Mouse (Mus musculus) hindbrain, embryonic 14.5 days (tissue): ENCODE results near the gene Nav2. TPM values are rescaled to one million over a fixed set of nuclear protein-coding genes. Genes with fewer than 3 reads are reported as not detected.

ENCODE experiments used
- ATAC-seq: fragments of 200-750 bp; cut with Nextera tagmentation; 2 replicates; pipeline ENCODE4 v1.8.0; 2017; ENCODE audit warnings: moderate number of reproducible peaks, mild to moderate bottlenecking, moderate TSS enrichment, moderate library complexity; ENCODE audit not compliant: low FRiP score
- DNase-seq: peaks from one replicate; pipeline ENCODE4 v3.0.0-alpha.2; 2015; ENCODE audit warnings: low spot score
- H3K27ac ChIP-seq: fragments of 300-500 bp; sonication (generic); 2 replicates; pipeline ENCODE4 v1.5.1; 2014; ENCODE audit warnings: mild to moderate bottlenecking, moderate library complexity
- H3K27me3 ChIP-seq: fragments of 300-500 bp; sonication (generic); 2 replicates; pipeline ENCODE4 v1.6.1; 2014; ENCODE audit warnings: mild to moderate bottlenecking, low read length, mixed read lengths; ENCODE audit not compliant: control insufficient read depth, insufficient read depth
- H3K36me3 ChIP-seq: fragments of 300-500 bp; sonication (generic); replicated peaks from 2 replicates; pipeline ENCODE4 v1.6.1; 2014; ENCODE audit not compliant: control insufficient read depth, insufficient read depth
- H3K4me1 ChIP-seq: fragments of 300-500 bp; sonication (generic); replicated peaks from 2 replicates; pipeline ENCODE4 v1.6.1; 2014; ENCODE audit warnings: antibody characterized with exemption, low read length, mixed read lengths; ENCODE audit not compliant: control insufficient read depth, insufficient read depth
- H3K4me2 ChIP-seq: fragments of 300-500 bp; sonication (generic); replicated peaks from 2 replicates; pipeline ENCODE4 v1.6.1; 2014; ENCODE audit warnings: mild to moderate bottlenecking, moderate library complexity
- H3K4me3 ChIP-seq: fragments of 300-500 bp; sonication (generic); replicated peaks from 2 replicates; pipeline ENCODE4 v1.5.1; 2014; ENCODE audit warnings: mild to moderate bottlenecking, low read length
- H3K9ac ChIP-seq: fragments of 300-500 bp; sonication (generic); 2 replicates; pipeline ENCODE4 v1.6.1; 2014
- H3K9me3 ChIP-seq: fragments of 300-500 bp; sonication (generic); 2 replicates; pipeline ENCODE4 v1.6.1; 2016; ENCODE audit warnings: low read length; ENCODE audit not compliant: control insufficient read depth
- WGBS: fragments of 180-500 bp; shearing (Covaris S2); extraction: QIAGEN DNeasy Blood & Tissue Kit; methylation state at CpG from one replicate; pipeline ENCODE4 v1.1.7; 2014; 5-methylcytosine and 5-hydroxymethylcytosine counted together
- polyA plus RNA-seq: library from polyadenylated mRNA; unstranded; fragments of >200 nt; fragmentation: Nextera tagmentation; extraction: Ambion mirVana; gene quantifications from 2 replicates; pipeline ENCODE4 v1.2.1, GENCODE M21; 2014

The Nav2 gene
- polyA plus RNA-seq, 1 experiment from 2014 or later = 28.2 TPM

DNA sequence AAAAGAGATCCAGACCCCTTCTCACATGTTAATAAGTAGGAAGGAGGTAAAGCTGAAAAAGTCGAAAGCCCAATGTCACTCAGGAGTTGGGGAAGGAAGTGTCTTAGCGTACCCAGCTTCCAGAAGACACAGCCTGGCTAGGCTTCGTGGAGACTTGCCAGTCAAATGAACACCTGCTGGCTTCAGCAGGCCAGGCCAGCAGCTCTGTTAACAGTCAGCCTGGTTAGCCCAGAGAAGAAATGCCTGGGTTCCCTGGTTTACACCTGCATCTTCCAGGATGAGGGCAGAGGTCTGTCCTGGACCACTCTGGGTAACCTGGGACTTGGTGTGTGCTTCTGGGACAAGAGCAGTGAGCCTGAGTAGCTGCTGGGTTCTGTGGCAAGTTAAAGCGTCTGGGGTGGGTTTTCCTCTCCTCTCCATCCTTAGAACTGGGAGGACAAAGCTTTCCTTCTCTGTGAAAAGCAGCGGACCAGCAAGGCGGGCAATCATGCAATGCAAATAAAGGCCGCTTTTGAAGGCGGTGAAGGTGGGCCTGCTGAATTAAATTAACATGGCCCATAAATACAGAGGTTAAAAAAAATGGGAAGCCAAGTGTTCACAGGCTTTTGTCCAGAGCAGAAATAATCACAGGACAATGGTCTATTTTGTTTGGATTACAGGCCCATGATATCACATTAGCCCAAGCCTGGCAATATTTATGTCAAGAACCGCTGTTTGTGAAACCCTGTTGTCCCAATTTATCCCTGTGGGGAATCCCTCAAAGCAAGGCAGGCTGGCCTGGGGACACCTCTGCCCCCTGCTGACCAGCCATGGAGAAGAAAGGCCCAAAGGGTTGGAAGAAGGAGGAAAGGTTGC is 157.3 kb downstream of the Nav2 start:
- H3K9me3 ChIP-seq = no peaks in the 10 kb centered on the region
- peaks cover 48% of the 10 kb centered on the region for H3K4me1 ChIP-seq
- WGBS = 25% methylated on average over 9 of the region's 9 CpGs
- H3K27ac ChIP-seq = peak overlapping the region; percentile 66
- no peaks in the 10 kb centered on the region for H3K36me3 ChIP-seq
- H3K4me3 ChIP-seq = no peak overlapping the region
- H3K9ac ChIP-seq = 0 out of 2 replicates have a peak overlapping the region, but pooled peaks have one; percentile 7
- ATAC-seq (no peak), DNase-seq (no peak)
- no peaks in the 10 kb centered on the region; the same call in 1 of the 2 replicates for H3K27me3 ChIP-seq
- no peak overlapping the region for H3K4me2 ChIP-seq

GRCm38 (mm10) chr7:49066828-49067227 is 158.3 kb downstream of the Nav2 start:
- H3K36me3 ChIP-seq = no peaks in the 10 kb centered on the region
- DNase-seq (no peak), ATAC-seq (no peak)
- no peak overlapping the region for H3K9ac ChIP-seq
- no peaks in the 10 kb centered on the region; the same call in 1 of the 2 replicates for H3K27me3 ChIP-seq
- H3K4me2 ChIP-seq = no peak overlapping the region
- no peaks in the 10 kb centered on the region for H3K9me3 ChIP-seq
- peak overlapping the region; percentile 66; the same call in 1 of the 2 replicates for H3K27ac ChIP-seq
- H3K4me3 ChIP-seq = no peak overlapping the region
- WGBS = 94% methylated on average over 1 of the region's 1 CpGs
- H3K4me1 ChIP-seq = peaks cover 54% of the 10 kb centered on the region

GRCm38 (mm10) chr7:49069396-49069961 is 161.0 kb downstream of the Nav2 start:
- Histone ChIP-seq H3K36me3 (no peaks in the 10 kb centered on the region), H3K27me3 (no peaks in the 10 kb centered on the region), H3K27ac (no peak overlapping the region), H3K9me3 (no peaks in the 10 kb centered on the region), H3K4me1 (peaks cover 47% of the 10 kb centered on the region), H3K9ac (no peak overlapping the region), H3K4me2 (no peak overlapping the region), H3K4me3 (no peak overlapping the region)
- ATAC-seq (no peak), DNase-seq (no peak)
- 33% methylated on average over 12 of the region's 12 CpGs for WGBS

DNA sequence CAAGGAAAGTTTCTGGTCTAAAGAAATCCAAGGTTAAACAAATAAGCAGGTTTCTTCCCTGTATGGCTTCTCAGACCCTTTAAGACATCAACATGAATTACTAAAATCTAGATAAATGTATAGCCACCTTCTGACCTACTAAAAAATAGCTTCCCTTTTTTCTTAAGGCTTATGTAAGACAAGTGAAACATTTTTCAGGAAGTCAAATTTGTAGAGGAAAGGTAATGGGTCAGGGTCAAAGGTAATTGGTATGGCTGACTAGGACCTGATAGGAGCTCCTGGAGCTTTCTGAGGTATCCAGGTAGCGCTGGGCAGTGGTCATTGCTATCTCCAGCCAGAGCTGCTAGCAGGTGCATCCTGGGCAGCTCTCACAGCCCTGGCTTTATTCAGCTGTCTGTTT is 162.1 kb downstream of the Nav2 start:
- H3K9ac ChIP-seq = no peak overlapping the region
- H3K4me3 ChIP-seq = no peak overlapping the region
- peaks cover 50% of the 10 kb centered on the region for H3K4me1 ChIP-seq
- WGBS = 50% methylated on average over 1 of the region's 1 CpGs
- no peaks in the 10 kb centered on the region for H3K9me3 ChIP-seq
- DNase-seq (no peak), ATAC-seq (no peak)
- no peaks in the 10 kb centered on the region for H3K27me3 ChIP-seq
- H3K27ac ChIP-seq = peak overlapping the region; percentile 60
- H3K36me3 ChIP-seq = no peaks in the 10 kb centered on the region
- no peak overlapping the region for H3K4me2 ChIP-seq

- H3K4me1 ChIP-seq = peaks cover 50% of the 10 kb centered on the region
- no peaks in the 10 kb centered on the region for H3K27me3 ChIP-seq
- H3K27ac ChIP-seq = peak overlapping the region; percentile 60
- ATAC-seq = 0 out of 2 replicates have a peak, but pooled peaks have one; percentile 19
- H3K9ac ChIP-seq = no peak overlapping the region
- H3K4me3 ChIP-seq = no peak overlapping the region
- no peaks in the 10 kb centered on the region for H3K36me3 ChIP-seq
- H3K4me2 ChIP-seq = no peak overlapping the region
- 9% methylated on average over 7 of the region's 7 CpGs for WGBS
- no peak for DNase-seq
- no peaks in the 10 kb centered on the region for H3K9me3 ChIP-seq
These were observed 162.6 kb downstream of the Nav2 start for GRCm38 (mm10) chr7:49071141-49071567.

DNA sequence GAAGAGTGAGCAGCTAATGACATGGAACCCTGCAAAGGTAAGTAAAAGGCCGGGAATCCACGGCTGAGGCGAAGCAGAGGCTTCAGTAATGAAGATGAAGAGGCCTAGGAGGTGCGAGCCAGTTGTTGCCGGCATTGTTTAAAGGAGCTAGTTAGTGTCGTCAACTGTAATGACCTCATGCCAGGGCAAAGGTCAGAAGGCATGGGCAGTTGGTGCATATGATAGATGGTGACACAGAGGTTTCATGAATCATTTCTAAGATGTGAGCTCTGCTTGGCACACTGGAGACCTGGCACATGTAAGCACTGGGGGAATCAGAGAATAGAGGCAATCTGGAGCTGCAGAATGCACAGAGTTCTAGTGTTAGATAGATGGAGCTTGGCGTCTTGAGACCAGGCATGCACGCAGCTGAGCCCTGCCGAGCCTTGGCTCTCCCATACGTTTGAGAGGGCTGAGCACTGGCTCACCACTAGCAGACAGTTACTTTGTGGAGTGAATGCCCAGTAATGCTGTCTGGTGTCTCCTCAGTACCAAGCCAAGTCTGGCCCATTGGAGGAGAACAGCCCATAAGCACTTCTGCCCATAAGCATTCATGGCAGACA is 166.9 kb downstream of the Nav2 start:
- no peak overlapping the region for H3K9ac ChIP-seq
- ATAC-seq = peak; percentile 32; the same call in 1 of the 2 replicates
- H3K36me3 ChIP-seq = no peaks in the 10 kb centered on the region
- DNase-seq = no peak
- H3K4me1 ChIP-seq = peaks cover 34% of the 10 kb centered on the region
- no peak overlapping the region for H3K4me3 ChIP-seq
- H3K27ac ChIP-seq = peak overlapping the region; percentile 56
- no peak overlapping the region for H3K4me2 ChIP-seq
- H3K27me3 ChIP-seq = no peaks in the 10 kb centered on the region
- WGBS = 31% methylated on average over 10 of the region's 10 CpGs
- no peaks in the 10 kb centered on the region for H3K9me3 ChIP-seq

GRCm38 (mm10) chr7:49076283-49076694 is 167.8 kb downstream of the Nav2 start:
- DNase-seq = peak; percentile 65
- no peaks in the 10 kb centered on the region for H3K36me3 ChIP-seq
- peak overlapping the region; percentile 28 for H3K27ac ChIP-seq

DNA sequence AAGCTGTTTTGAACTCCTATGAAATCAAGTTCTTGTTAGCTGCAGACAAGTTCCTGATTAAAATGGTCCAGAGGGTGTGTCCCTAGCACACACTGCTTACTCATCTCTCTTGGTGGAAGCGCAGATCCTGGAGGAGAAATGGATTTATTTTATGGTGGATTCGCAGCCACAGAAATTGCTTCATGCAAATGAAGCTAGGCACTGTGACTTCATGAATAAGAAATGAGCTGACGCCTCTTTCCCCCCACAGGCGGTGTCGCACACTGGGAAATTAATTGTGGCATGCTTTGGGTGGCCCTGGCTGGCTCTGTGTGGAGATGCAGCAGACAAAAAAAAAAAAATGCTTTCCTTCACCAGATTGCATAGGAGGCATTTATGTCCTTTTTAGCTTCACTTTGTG is 170.4 kb downstream of the Nav2 start:
- no peaks in the 10 kb centered on the region for H3K36me3 ChIP-seq
- peak; percentile 47; the same call in 1 of the 2 replicates for ATAC-seq
- H3K9me3 ChIP-seq = no peaks in the 10 kb centered on the region
- no peak overlapping the region for H3K4me3 ChIP-seq
- no peaks in the 10 kb centered on the region for H3K27me3 ChIP-seq
- no peak overlapping the region for H3K9ac ChIP-seq
- WGBS = 14% methylated on average over 5 of the region's 5 CpGs
- no peak for DNase-seq
- peaks cover 46% of the 10 kb centered on the region for H3K4me1 ChIP-seq
- peak overlapping the region; percentile 52 for H3K27ac ChIP-seq
- H3K4me2 ChIP-seq = no peak overlapping the region

More at GRCm38 (mm10) chr7:49076283-49076694, 167.8 kb downstream of the Nav2 start:
- Histone ChIP-seq H3K4me3 (no peak overlapping the region), H3K4me1 (peaks cover 26% of the 10 kb centered on the region), H3K4me2 (no peak overlapping the region), H3K9ac (no peak overlapping the region), H3K9me3 (no peaks in the 10 kb centered on the region), H3K27me3 (no peaks in the 10 kb centered on the region)
- ATAC-seq = no peak
- 20% methylated on average over 8 of the region's 8 CpGs for WGBS

- H3K27ac ChIP-seq = peak overlapping the region; percentile 79
- no peak overlapping the region for H3K9ac ChIP-seq
- peak; percentile 35 for ATAC-seq
- WGBS = 35% methylated on average over 4 of the region's 4 CpGs
- no peak overlapping the region for H3K4me3 ChIP-seq
- no peaks in the 10 kb centered on the region for H3K36me3 ChIP-seq
- H3K9me3 ChIP-seq = no peaks in the 10 kb centered on the region
- H3K4me2 ChIP-seq = no peak overlapping the region; the same call in 1 of the 2 replicates
- peaks cover 58% of the 10 kb centered on the region for H3K4me1 ChIP-seq
- no peak for DNase-seq
- no peaks in the 10 kb centered on the region for H3K27me3 ChIP-seq
These were observed 174.2 kb downstream of the Nav2 start for GRCm38 (mm10) chr7:49082585-49083165.
